Mouse (Mus musculus) CH12.LX (cell line): Measurements from ENCODE around the gene Hypk. TPM values are rescaled to one million over a fixed set of nuclear protein-coding genes. Genes with fewer than 3 reads are reported as not detected.
A peak's percentile ranks its signal among the peaks of the same experiment; 100 is the strongest.

Experiments
- DNase-seq: peaks from one replicate; pipeline ENCODE4 v3.0.0-alpha.2; 2013; ENCODE audit errors: extremely low read depth
- H3K27ac ChIP-seq: 2 replicates; pipeline ENCODE4 v1.5.1; 2012; ENCODE audit warnings: low read depth, mild to moderate bottlenecking, control low read depth, moderate library complexity; ENCODE audit not compliant: insufficient read depth
- H3K27me3 ChIP-seq: replicated peaks from 2 replicates; pipeline ENCODE3; 2012; ENCODE audit warnings: inconsistent platforms
- H3K36me3 ChIP-seq, 2 experiments: replicated peaks in 1 of 2; 2 replicates each; pipeline versions ENCODE3 to v1.6.1; 2012; ENCODE audit warnings: inconsistent platforms in 1 of 2, low read length in 1 of 2, mild to moderate bottlenecking in 1 of 2, mixed read lengths in 1 of 2, moderate library complexity in 1 of 2; ENCODE audit not compliant: control insufficient read depth in 1 of 2, insufficient read depth in 1 of 2
- H3K4me1 ChIP-seq, 2 experiments: 2 replicates each; pipeline ENCODE4 v1.6.1; 2012; ENCODE audit warnings: inconsistent platforms in 1 of 2, moderate library complexity in 1 of 2; ENCODE audit not compliant: insufficient read depth in 2 of 2, control insufficient read depth in 1 of 2
- H3K4me2 ChIP-seq: 2 replicates; pipeline ENCODE4 v1.6.1; 2012; ENCODE audit warnings: low read depth, mild to moderate bottlenecking, control low read depth; ENCODE audit not compliant: poor library complexity, insufficient read depth, severe bottlenecking
- H3K4me3 ChIP-seq, 3 experiments: fragments of 150-350 bp in 1 of 3; sonication (generic) in 1 of 3; replicated peaks in 1 of 3; 2 replicates each; pipeline versions ENCODE3 to v1.5.1; 2011 to 2012; ENCODE audit warnings: low read depth in 2 of 3, low read length in 2 of 3, mild to moderate bottlenecking in 2 of 3, moderate library complexity in 2 of 3, control low read depth in 1 of 3, improper control_type of control experiment in 1 of 3, inconsistent platforms in 1 of 3, mixed read lengths in 1 of 3; ENCODE audit not compliant: poor library complexity in 1 of 3
- H3K79me2 ChIP-seq: replicated peaks from 2 replicates; pipeline ENCODE4 v1.6.1; 2012; ENCODE audit warnings: mild to moderate bottlenecking, moderate library complexity; ENCODE audit not compliant: control insufficient read depth, poor library complexity, insufficient read depth, severe bottlenecking; ENCODE audit errors: extremely low read depth
- H3K9ac ChIP-seq: 2 replicates; pipeline ENCODE4 v1.6.1; 2012; ENCODE audit warnings: low read depth, mild to moderate bottlenecking, control low read depth, moderate library complexity; ENCODE audit not compliant: insufficient read depth
- H3K9me3 ChIP-seq: replicated peaks from 2 replicates; pipeline ENCODE3; 2012; ENCODE audit warnings: low read length, inconsistent platforms, mixed read lengths
- BHLHE40 ChIP-seq: IDR thresholded peaks from 2 replicates; pipeline ENCODE4 v1.6.1; 2011; ENCODE audit warnings: mild to moderate bottlenecking, low read depth, low read length, improper control_type of control experiment
- CHD1 ChIP-seq: IDR thresholded peaks from 2 replicates; pipeline ENCODE4 v1.6.1; 2012; ENCODE audit warnings: low read depth, low read length, improper control_type of control experiment, inconsistent platforms
- E2F4 ChIP-seq: IDR thresholded peaks from 2 replicates; pipeline ENCODE4 v1.6.1; 2011; ENCODE audit warnings: low read depth, low read length, improper control_type of control experiment; ENCODE audit not compliant: insufficient replicate concordance
- GABPA ChIP-seq: IDR thresholded peaks from 2 replicates; pipeline ENCODE4 v1.6.1; 2012; ENCODE audit warnings: low read depth, low read length, improper control_type of control experiment, inconsistent platforms; ENCODE audit not compliant: insufficient replicate concordance
- HCFC1 ChIP-seq: IDR thresholded peaks from 2 replicates; pipeline ENCODE4 v1.6.1; 2012; ENCODE audit warnings: low read depth, mild to moderate bottlenecking, inconsistent platforms, low read length, improper control_type of control experiment
- JUN ChIP-seq: IDR thresholded peaks from 2 replicates; pipeline ENCODE4 v1.6.1; 2011; ENCODE audit warnings: low read depth, mild to moderate bottlenecking, low read length, improper control_type of control experiment, moderate library complexity; ENCODE audit not compliant: insufficient read depth
- JUND ChIP-seq: conservative IDR thresholded peaks from 2 replicates; pipeline ENCODE4 v1.6.1; 2011; ENCODE audit warnings: low read depth, low read length, improper control_type of control experiment
- MAFK ChIP-seq: IDR thresholded peaks from 2 replicates; pipeline ENCODE4 v1.6.1; 2011; ENCODE audit warnings: low read length, improper control_type of control experiment; ENCODE audit not compliant: insufficient replicate concordance
- MAX ChIP-seq: IDR thresholded peaks from 2 replicates; pipeline ENCODE4 v1.6.1; 2011; ENCODE audit warnings: low read length, improper control_type of control experiment
- MEF2A ChIP-seq: IDR thresholded peaks from 2 replicates; pipeline ENCODE4 v1.6.1; 2014; ENCODE audit warnings: low read depth, mild to moderate bottlenecking, inconsistent platforms, low read length, improper control_type of control experiment, borderline replicate concordance
- MXI1 ChIP-seq: IDR thresholded peaks from 2 replicates; pipeline ENCODE4 v1.6.1; 2011; ENCODE audit warnings: mild to moderate bottlenecking, low read depth, low read length, improper control_type of control experiment
- MYC ChIP-seq: IDR thresholded peaks from 2 replicates; pipeline ENCODE4 v1.6.1; 2011; ENCODE audit warnings: low read depth, mild to moderate bottlenecking, improper control_type of control experiment, low read length
- NELFE ChIP-seq: IDR thresholded peaks from 2 replicates; pipeline ENCODE4 v1.6.1; 2011; ENCODE audit warnings: low read depth, low read length, improper control_type of control experiment
- PAX5 ChIP-seq: IDR thresholded peaks from 2 replicates; pipeline ENCODE4 v1.6.1; 2012; ENCODE audit warnings: low read length, inconsistent platforms, mixed read lengths
- POLR2A ChIP-seq: IDR thresholded peaks from 2 replicates; pipeline ENCODE4 v1.6.1; 2011; ENCODE audit warnings: low read depth, mild to moderate bottlenecking, improper control_type of control experiment, low read length
- RAD21 ChIP-seq: IDR thresholded peaks from 2 replicates; pipeline ENCODE4 v1.6.1; 2011; ENCODE audit warnings: low read depth, mild to moderate bottlenecking, low read length, improper control_type of control experiment, moderate library complexity
- RCOR1 ChIP-seq: conservative IDR thresholded peaks from 2 replicates; pipeline ENCODE4 v1.6.1; 2012; ENCODE audit warnings: low read depth, mild to moderate bottlenecking, inconsistent platforms, low read length, improper control_type of control experiment
- SIN3A ChIP-seq: IDR thresholded peaks from 2 replicates; pipeline ENCODE4 v1.6.1; 2012; ENCODE audit warnings: low read length, improper control_type of control experiment, inconsistent platforms
- SMC3 ChIP-seq: IDR thresholded peaks from 2 replicates; pipeline ENCODE4 v1.6.1; 2011; ENCODE audit warnings: low read depth, low read length, improper control_type of control experiment
- TCF12 ChIP-seq: IDR thresholded peaks from 2 replicates; pipeline ENCODE4 v1.6.1; 2014; ENCODE audit warnings: low read depth, mild to moderate bottlenecking, inconsistent platforms, low read length, improper control_type of control experiment
- UBTF ChIP-seq: IDR thresholded peaks from 2 replicates; pipeline ENCODE4 v1.6.1; 2012; ENCODE audit warnings: low read depth, mild to moderate bottlenecking, inconsistent platforms, low read length, improper control_type of control experiment, moderate library complexity
- ZC3H11A ChIP-seq: IDR thresholded peaks from 2 replicates; pipeline ENCODE4 v1.6.1; 2012; ENCODE audit warnings: low read depth, mild to moderate bottlenecking, inconsistent platforms, low read length, improper control_type of control experiment
- ZMIZ1 ChIP-seq: IDR thresholded peaks from 2 replicates; pipeline ENCODE4 v1.6.1; 2012; ENCODE audit warnings: low read depth, mild to moderate bottlenecking, inconsistent platforms, low read length, improper control_type of control experiment
- dilution Hi-C: fragments of 300-500 bp; cut with MboI; formaldehyde crosslinking; loops from 2 replicates; pipeline ENCODE4 v1.14.3; 2020; ENCODE audit warnings: low sequenced_read_pairs; ENCODE audit not compliant: extremely low pct_unique_long_range_greater_than_20kb, extremely low pct_ligation_motif_present
- in situ Hi-C: fragments of 300-500 bp; cut with MboI; formaldehyde crosslinking; loops from 3 replicates; pipeline ENCODE4 v1.14.3; 2019; ENCODE audit warnings: low sequenced_read_pairs, low pct_ligation_motif_present, low pct_unique_long_range_greater_than_20kb, mixed read lengths
- polyA plus RNA-seq: library from polyadenylated mRNA; unstranded; fragments of >175 nt; gene quantifications from 2 replicates; pipeline ENCODE4 v1.2.1, GENCODE M21; 2012; ENCODE audit warnings: low read depth; ENCODE audit not compliant: insufficient read length
- total RNA-seq, 2 experiments: library from RNA; depleted of rRNA; stranded (reverse); fragments of 300-350 nt in 1 of 2; fragments of >200 nt in 1 of 2; gene quantifications; 2 replicates each; pipeline ENCODE4 v1.2.3; 2012 to 2014

Hypk gene
- total and polyA plus RNA-seq, 3 experiments: 11.7 to 119 (median 15.4) TPM

DNA sequence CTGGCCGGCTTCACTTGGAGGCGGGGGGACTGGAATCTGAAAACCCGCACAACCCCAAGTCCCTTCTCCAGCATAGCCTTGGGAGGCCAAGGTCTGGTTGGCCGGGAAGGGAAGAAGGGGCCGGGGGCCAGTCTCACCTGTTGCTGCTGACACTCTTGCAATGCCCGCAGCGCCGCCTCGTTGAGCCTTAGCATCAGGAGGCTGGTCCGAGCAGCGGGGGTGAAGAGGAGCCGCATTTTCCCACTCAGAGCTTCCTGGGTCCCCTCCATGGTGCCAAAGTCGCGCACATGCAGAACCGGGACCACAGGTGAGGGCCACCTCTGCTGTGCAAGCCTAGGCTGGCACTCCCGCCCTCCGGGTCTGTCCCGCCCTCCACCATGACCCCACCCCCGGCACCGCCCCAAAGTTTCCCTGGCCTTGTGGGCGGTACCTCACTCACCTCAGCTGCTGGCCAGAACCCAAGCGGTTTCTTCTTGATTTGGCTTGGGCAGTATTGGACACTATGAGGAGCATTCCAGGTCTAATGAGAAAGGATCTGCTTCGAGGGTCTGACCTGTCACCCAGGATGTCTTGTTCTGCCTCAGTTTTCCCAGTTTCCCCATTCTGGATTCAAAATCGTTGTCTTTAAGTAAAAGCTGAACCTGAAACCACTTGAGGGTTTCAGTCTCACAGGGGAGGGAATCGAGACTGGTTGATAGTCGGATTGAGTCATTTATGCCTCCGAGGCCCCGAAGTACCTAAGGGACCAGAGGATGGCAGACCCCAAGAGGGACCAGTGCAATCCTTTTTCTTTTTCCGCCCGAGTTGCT is 10.6 kb upstream of the Hypk start (continued):
- peak; percentile 95 for TF ChIP-seq RCOR1
- TF ChIP-seq, all 38 proteins: peak for 20

GRCm38 (mm10) chr2:121443068-121443349 is 10.1 kb upstream of the Hypk start:
- Histone ChIP-seq H3K4me3 (no peak overlapping the region), H3K36me3 (peaks cover 14 to 18% of the 10 kb centered on the region in 2 experiments)
- TF ChIP-seq CHD1: no peak
- TF ChIP-seq BHLHE40: no peak
- TF ChIP-seq HCFC1: no peak
- TF ChIP-seq ZMIZ1: no peak
- no peak for TF ChIP-seq UBTF
- no peak for TF ChIP-seq ZC3H11A
- no peak for TF ChIP-seq MAFK
- no peak for TF ChIP-seq MAX
- TF ChIP-seq SIN3A: no peak
- no peak for TF ChIP-seq RCOR1
- TF ChIP-seq SMC3: no peak

DNA sequence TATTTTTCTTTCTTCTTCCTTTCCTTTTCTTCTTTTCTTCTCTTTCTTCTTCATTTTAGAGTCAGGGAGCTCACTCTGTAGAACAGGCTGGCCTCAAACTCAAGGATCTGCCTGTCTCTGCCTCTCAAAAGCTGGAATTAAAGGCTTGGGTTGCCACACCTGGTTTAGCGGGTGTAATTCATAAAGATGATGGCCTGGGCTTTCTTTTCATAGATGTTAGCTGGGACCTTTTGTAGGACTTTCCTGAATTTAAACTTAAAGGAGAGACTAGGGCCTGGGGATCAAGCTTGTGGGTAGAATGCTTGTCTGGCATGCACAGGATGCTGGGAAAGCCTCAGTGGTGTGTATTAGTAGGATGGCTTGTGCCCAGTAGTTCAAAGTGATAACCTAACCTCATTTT is 8.9 kb upstream of the Hypk start, which contains the start of gene Ell3:
TSS of gene Ell3 (minus strand) at position 101 of the 400 bp plus-strand sequence.
- Histone ChIP-seq H3K9me3 (no peaks in the 10 kb centered on the region), H3K4me3 (no peak within 1 kb of the TSS), H3K79me2 (no peaks in the 10 kb centered on the region), H3K4me1 (peaks cover 6 to 34% of the 10 kb centered on the region in 2 experiments), H3K27ac (no peak within 1 kb of the TSS), H3K9ac (no peak within 1 kb of the TSS), H3K27me3 (peaks cover 38% of the 10 kb centered on the region), H3K36me3 (peaks cover 5 to 7% of the 10 kb centered on the region in 2 experiments), H3K4me2 (peak within 1 kb of the TSS; percentile 90)
- in situ Hi-C loops: no loop called here
- TF ChIP-seq MEF2A (no peak), MXI1 (no peak), TCF12 (no peak), POLR2A (no peak), HCFC1 (no peak), NELFE (no peak), GABPA (no peak), UBTF (no peak), RAD21 (no peak), MYC (no peak), SMC3 (no peak), JUN (no peak), MAFK (no peak), PAX5 (no peak), E2F4 (no peak), JUND (no peak), SIN3A (no peak)
- dilution Hi-C loops: no loop called here
- DNase-seq: no peak

More at GRCm38 (mm10) chr2:121443068-121443349, 10.1 kb upstream of the Hypk start:
- Histone ChIP-seq H3K79me2 (no peaks in the 10 kb centered on the region), H3K4me2 (peak overlapping the region; percentile 90), H3K4me1 (peaks cover 6 to 31% of the 10 kb centered on the region in 2 experiments), H3K27me3 (peaks cover 37% of the 10 kb centered on the region), H3K9ac (no peak overlapping the region), H3K27ac (no peak overlapping the region), H3K9me3 (no peaks in the 10 kb centered on the region)
- no peak for DNase-seq
- dilution Hi-C loops (no loop called here), in situ Hi-C loops (no loop called here)
